Mouse (Mus musculus) ES-E14 (cell line): ENCODE measurements around the gene Sult5a1. TPM values are rescaled to one million over a fixed set of nuclear protein-coding genes. Genes with fewer than 3 reads are reported as not detected.

ENCODE experiments used
- DNase-seq: peaks from one replicate; pipeline ENCODE4 v3.0.0-alpha.2; 2013; ENCODE audit warnings: low read depth, low spot score
- H3K27ac ChIP-seq: 2 replicates; pipeline ENCODE4 v1.5.1; 2012; ENCODE audit warnings: low read depth, mild to moderate bottlenecking, low read length, moderate library complexity, mixed read lengths; ENCODE audit not compliant: poor library complexity, insufficient read depth, severe bottlenecking
- H3K36me3 ChIP-seq: 2 replicates; pipeline ENCODE4 v1.6.1; 2012; ENCODE audit warnings: mild to moderate bottlenecking, low read length, moderate library complexity, mixed read lengths; ENCODE audit not compliant: control insufficient read depth, poor library complexity, insufficient read depth, severe bottlenecking
- H3K4me1 ChIP-seq, 2 experiments: fragments of 150-350 bp in 1 of 2; sonication (generic) in 1 of 2; 2 replicates each; pipeline ENCODE4 v1.6.1; 2012; ENCODE audit warnings: low read length in 2 of 2, mild to moderate bottlenecking in 1 of 2, mixed read lengths in 1 of 2; ENCODE audit not compliant: control insufficient read depth in 2 of 2, insufficient read depth in 2 of 2, poor library complexity in 1 of 2
- H3K4me3 ChIP-seq, 2 experiments: fragments of 150-350 bp in 1 of 2; sonication (generic) in 1 of 2; 2 replicates each; pipeline ENCODE4 v1.5.1; 2012; ENCODE audit warnings: low read length in 2 of 2, low read depth in 1 of 2, mild to moderate bottlenecking in 1 of 2, mixed read lengths in 1 of 2; ENCODE audit not compliant: insufficient read depth in 1 of 2, poor library complexity in 1 of 2, severe bottlenecking in 1 of 2
- H3K9ac ChIP-seq: 2 replicates; pipeline ENCODE4 v1.6.1; 2012; ENCODE audit warnings: low read depth, mild to moderate bottlenecking, low read length, mixed read lengths; ENCODE audit not compliant: poor library complexity, insufficient read depth, severe bottlenecking
- H3K9me3 ChIP-seq: fragments of 150-350 bp; sonication (generic); 2 replicates; pipeline ENCODE4 v1.6.1; 2012; ENCODE audit warnings: low read depth, mild to moderate bottlenecking, low read length; ENCODE audit not compliant: control insufficient read depth, insufficient read depth
- CHD2 ChIP-seq: IDR thresholded peaks from 2 replicates; pipeline ENCODE4 v1.6.1; 2014; ENCODE audit warnings: mild to moderate bottlenecking, low read depth, low read length, inconsistent platforms
- HCFC1 ChIP-seq: IDR thresholded peaks from 2 replicates; pipeline ENCODE4 v1.6.1; 2012; ENCODE audit warnings: low read length, inconsistent platforms, borderline replicate concordance; ENCODE audit not compliant: insufficient read depth
- MAFK ChIP-seq: IDR thresholded peaks from 2 replicates; pipeline ENCODE4 v1.6.1; 2014; ENCODE audit warnings: mild to moderate bottlenecking, low read depth, low read length, inconsistent platforms; ENCODE audit not compliant: insufficient read depth
- ZC3H11A ChIP-seq: IDR thresholded peaks from 2 replicates; pipeline ENCODE4 v1.6.1; 2012; ENCODE audit warnings: low read depth, mild to moderate bottlenecking, inconsistent platforms, low read length, borderline replicate concordance
- ZNF384 ChIP-seq: IDR thresholded peaks from 2 replicates; pipeline ENCODE4 v1.6.1; 2012; ENCODE audit warnings: low read depth, low read length, inconsistent platforms
- in situ Hi-C, 2 experiments: fragments of 600-800 bp; cut with MboI; formaldehyde crosslinking; loops; one replicate each; pipeline ENCODE4 v1.15.1; 2025; ENCODE audit warnings: low sequenced_read_pairs in 2 of 2, inconsistent platforms in 1 of 2; ENCODE audit not compliant: unreplicated experiment in 2 of 2
- total RNA-seq: library from RNA; depleted of rRNA; stranded (reverse); fragments of 300-350 nt; gene quantifications from 2 replicates; pipeline ENCODE4 v1.2.3, GENCODE M21; 2012

Sult5a1 gene
- total RNA-seq, 1 experiment: 3.3 TPM

GRCm38 (mm10) chr8:123101735-123102685 lies 56.1 kb downstream of the Sult5a1 start, which contains the start of gene Rpl13:
TSS of gene Rpl13 (plus strand) at chr8:123102350.
- Histone ChIP-seq H3K36me3 (peaks cover 32% of the 10 kb centered on the region), H3K27ac (peak within 1 kb of the TSS; percentile 83), H3K9ac (peak within 1 kb of the TSS; percentile 99), H3K4me3 (peak within 1 kb of the TSS; percentile 90 to 98), H3K9me3 (no peaks in the 10 kb centered on the region), H3K4me1 (peaks cover 0 to 6% of the 10 kb centered on the region in 2 experiments; a peak in 2 of 4 replicates)
- peak; percentile 88 for DNase-seq
- peak; percentile 58 for TF ChIP-seq HCFC1
- TF ChIP-seq MAFK: no peak
- in situ Hi-C loops: no loop called here

GRCm38 (mm10) chr8:123101244-123101643 lies 56.9 kb downstream of the Sult5a1 start:
- Histone ChIP-seq H3K4me3 (peak overlapping the region; percentile 67 to 90; a peak in 3 of 4 replicates), H3K36me3 (peaks cover 32% of the 10 kb centered on the region), H3K9me3 (no peaks in the 10 kb centered on the region), H3K4me1 (peaks cover 0 to 6% of the 10 kb centered on the region in 2 experiments; a peak in 2 of 4 replicates), H3K9ac (peak overlapping the region; percentile 81; the same call in 1 of the 2 replicates), H3K27ac (peak overlapping the region; percentile 80; the same call in 1 of the 2 replicates)
- no peak for DNase-seq
- in situ Hi-C loops: no loop called here
- TF ChIP-seq HCFC1 (no peak), CHD2 (no peak), ZC3H11A (no peak), MAFK (no peak), ZNF384 (no peak)

GRCm38 (mm10) chr8:123100288-123100687 lies 57.8 kb downstream of the Sult5a1 start:
- TF ChIP-seq ZNF384: peak; percentile 65
- no peak for TF ChIP-seq HCFC1
- no peak for TF ChIP-seq ZC3H11A
- DNase-seq: no peak
- H3K4me3 ChIP-seq: peak overlapping the region in 1 of 2 experiments; percentile 38; a peak in 2 of 4 replicates
- in situ Hi-C loops: no loop called here
- H3K36me3 ChIP-seq: peaks cover 30% of the 10 kb centered on the region
- H3K9ac ChIP-seq: peak overlapping the region; percentile 35; the same call in 1 of the 2 replicates
- peaks cover 0 to 6% of the 10 kb centered on the region in 2 experiments; a peak in 2 of 4 replicates for H3K4me1 ChIP-seq
- peak overlapping the region; percentile 80; the same call in 1 of the 2 replicates for H3K27ac ChIP-seq
- H3K9me3 ChIP-seq: no peaks in the 10 kb centered on the region

- Histone ChIP-seq H3K4me3 (no peak overlapping the region), H3K9ac (peak overlapping the region; percentile 26; the same call in 1 of the 2 replicates), H3K36me3 (peaks cover 24% of the 10 kb centered on the region), H3K4me1 (peaks cover 0 to 6% of the 10 kb centered on the region in 2 experiments; a peak in 2 of 4 replicates), H3K27ac (peak overlapping the region; percentile 17; the same call in 1 of the 2 replicates), H3K9me3 (no peaks in the 10 kb centered on the region)
- no peak for TF ChIP-seq ZC3H11A
- no peak for TF ChIP-seq ZNF384
- TF ChIP-seq CHD2: no peak
- no peak for DNase-seq
- in situ Hi-C loops: no loop called here
Observed at GRCm38 (mm10) chr8:123097786-123098584, 60.1 kb downstream of the Sult5a1 start.
